Mouse (Mus musculus): ENCODE data around the gene Alms1. TPM values are rescaled to one million over a fixed set of nuclear protein-coding genes. Genes with fewer than 3 reads are reported as not detected.

Alms1 gene
- total RNA-seq (2023) = 1 to 10 TPM; 3.2 to 4.6 TPM

DNA sequence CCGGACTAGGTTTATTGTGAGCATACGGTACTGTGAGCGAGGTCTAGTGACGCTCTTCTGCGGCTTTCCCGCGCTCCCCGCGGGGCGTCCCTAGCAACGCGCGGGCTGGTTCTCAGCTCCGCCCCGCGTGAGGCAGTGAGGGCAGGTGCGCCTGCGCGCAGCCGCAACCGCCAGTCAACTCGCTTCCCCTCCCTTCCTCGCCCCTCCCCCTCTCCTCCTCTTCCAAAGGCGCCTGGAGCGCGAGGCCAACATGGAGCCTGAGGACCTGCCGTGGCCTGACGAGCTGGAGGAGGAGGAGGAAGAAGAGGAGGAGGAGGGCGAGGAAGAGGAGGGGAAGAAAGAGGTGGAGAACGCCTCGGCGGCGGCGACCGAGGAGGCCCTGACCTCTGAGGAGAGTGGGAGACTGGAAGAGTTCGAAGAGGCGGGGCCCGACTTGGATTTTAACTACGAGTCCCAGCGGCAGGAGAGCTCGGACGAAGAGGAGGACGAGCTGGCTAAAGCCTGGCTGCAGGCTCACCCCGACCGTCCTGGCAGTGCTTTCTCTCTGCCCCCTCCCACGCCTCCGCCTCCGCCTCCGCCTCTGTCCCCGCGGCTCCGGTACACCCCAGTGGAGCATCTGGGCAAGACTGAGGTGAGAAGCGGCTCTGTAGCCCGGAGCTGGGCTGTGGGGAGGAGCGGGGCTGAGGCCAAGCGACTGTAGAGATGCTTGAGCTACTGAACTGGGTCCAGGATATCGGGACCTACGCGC, at the start of gene Alms1:
Alms1 (plus strand) TSS at position 136 of the 748 bp plus-strand sequence.

GRCm38 (mm10) chr6:85713105-85713504, 125.8 kb downstream of the Alms1 start, which contains the start of gene Nat8f7:
Gene Nat8f7, minus strand, starts transcription at chr6:85713205.

Other genes with a start within 250 kb of the Alms1 start
- 10 to 100 TPM; 19.4 to 21.2 TPM for gene Rab11fip5, start 212.9 kb upstream of the Alms1 start, total RNA-seq (2023)
- gene Noto, start 163.6 kb upstream of the Alms1 start, total RNA-seq (2023) = not detected
- 10 to 100 TPM; 19.6 to 22.5 TPM for gene Smyd5, start 155.5 kb upstream of the Alms1 start, total RNA-seq (2023)
- 100 to 1,000 TPM in 1 of 2 experiments, 10 to 100 TPM in 1; 98.0 to 105 TPM for gene Cct7, start 136.0 kb upstream of the Alms1 start, total RNA-seq (2023)
- gene Pradc1, start 135.6 kb upstream of the Alms1 start, total RNA-seq (2023) = 1 to 10 TPM; 8.2 to 9.5 TPM
- gene Fbxo41, start 84.5 kb upstream of the Alms1 start, total RNA-seq (2023) = not detected
- not detected for gene Egr4, start 73.9 kb upstream of the Alms1 start, total RNA-seq (2023)
- not detected for gene Nat8f7, start 125.7 kb downstream of the Alms1 start, total RNA-seq (2023)
- gene Nat8f3, start 178.2 kb downstream of the Alms1 start, total RNA-seq (2023) = not detected
- gene Nat8f6, start 233.4 kb downstream of the Alms1 start, total RNA-seq (2023) = not detected
- not detected for gene Nat8f5, start 233.4 kb downstream of the Alms1 start, total RNA-seq (2023)
- not detected for gene Nat8, start 244.6 kb downstream of the Alms1 start, total RNA-seq (2023)

All from monocyte, adult 59 days (primary cell).